Mouse (Mus musculus): ENCODE data around the gene Hist4h4.
A peak's percentile ranks its signal among the peaks of the same experiment; 100 is the strongest.
"Not testable (repeated sequence)": the region's sequence is repeated elsewhere in the genome, so short reads cannot be mapped to it uniquely, and the experiment has no call there.

Hist4h4 gene

GRCm38 (mm10) chr6:136813117-136813516 lies 8.9 kb upstream of the Hist4h4 start:
- no peak for DNase-seq

- no peak for DNase-seq
Measured at GRCm38 (mm10) chr6:136811196-136811595, 7.0 kb upstream of the Hist4h4 start.

GRCm38 (mm10) chr6:136809673-136810072 lies 5.5 kb upstream of the Hist4h4 start:
- DNase-seq, result no peak

GRCm38 (mm10) chr6:136809077-136809476 lies 4.9 kb upstream of the Hist4h4 start:
- no peak for DNase-seq

GRCm38 (mm10) chr6:136808631-136809046 lies 4.4 kb upstream of the Hist4h4 start:
- peak in 1 of 2 experiments; percentile 40 for DNase-seq

- DNase-seq, result peak; percentile 97 to 98
Measured at GRCm38 (mm10) chr6:136808014-136808417, 3.8 kb upstream of the Hist4h4 start, which contains the start of gene H2afj. TSS of gene H2afj (plus strand) at chr6:136808244.

GRCm38 (mm10) chr6:136807395-136808013 lies 3.3 kb upstream of the Hist4h4 start:
- no peak for DNase-seq

GRCm38 (mm10) chr6:136806819-136807218 lies 2.6 kb upstream of the Hist4h4 start:
- DNase-seq, result no peak

- no peak for DNase-seq
Measured at GRCm38 (mm10) chr6:136805409-136805775, 1.2 kb upstream of the Hist4h4 start.

GRCm38 (mm10) chr6:136804705-136805408 lies 642 bp upstream of the Hist4h4 start:
- DNase-seq, result no peak

GRCm38 (mm10) chr6:136803093-136803738 lies 999 bp downstream of the Hist4h4 start:
- DNase-seq, result no peak

- DNase-seq, result no peak
Measured at GRCm38 (mm10) chr6:136801274-136801673, 2.9 kb downstream of the Hist4h4 start.

- no peak for DNase-seq
Measured at GRCm38 (mm10) chr6:136800710-136801109, 3.5 kb downstream of the Hist4h4 start.

GRCm38 (mm10) chr6:136797874-136798693 lies 6.1 kb downstream of the Hist4h4 start:
- not testable (repeated sequence) for DNase-seq

- no peak for DNase-seq
Measured at GRCm38 (mm10) chr6:136795850-136796249, 8.4 kb downstream of the Hist4h4 start.

GRCm38 (mm10) chr6:136795110-136795509 lies 9.1 kb downstream of the Hist4h4 start:
- no peak for DNase-seq

- DNase-seq, result no peak
Measured at GRCm38 (mm10) chr6:136793831-136794525, 10.2 kb downstream of the Hist4h4 start.

GRCm38 (mm10) chr6:136792884-136793758 lies 11.1 kb downstream of the Hist4h4 start:
- no peak for DNase-seq

- no peak for DNase-seq
Measured at GRCm38 (mm10) chr6:136789391-136789971, 14.7 kb downstream of the Hist4h4 start.

GRCm38 (mm10) chr6:136782761-136783160 lies 21.5 kb downstream of the Hist4h4 start:
- DNase-seq, result no peak

- DNase-seq, result no peak
Measured at GRCm38 (mm10) chr6:136782146-136782545, 22.1 kb downstream of the Hist4h4 start.
